Comparison of ENCODE assay signal across 9 mouse cellular contexts in the genomic region with DNA sequence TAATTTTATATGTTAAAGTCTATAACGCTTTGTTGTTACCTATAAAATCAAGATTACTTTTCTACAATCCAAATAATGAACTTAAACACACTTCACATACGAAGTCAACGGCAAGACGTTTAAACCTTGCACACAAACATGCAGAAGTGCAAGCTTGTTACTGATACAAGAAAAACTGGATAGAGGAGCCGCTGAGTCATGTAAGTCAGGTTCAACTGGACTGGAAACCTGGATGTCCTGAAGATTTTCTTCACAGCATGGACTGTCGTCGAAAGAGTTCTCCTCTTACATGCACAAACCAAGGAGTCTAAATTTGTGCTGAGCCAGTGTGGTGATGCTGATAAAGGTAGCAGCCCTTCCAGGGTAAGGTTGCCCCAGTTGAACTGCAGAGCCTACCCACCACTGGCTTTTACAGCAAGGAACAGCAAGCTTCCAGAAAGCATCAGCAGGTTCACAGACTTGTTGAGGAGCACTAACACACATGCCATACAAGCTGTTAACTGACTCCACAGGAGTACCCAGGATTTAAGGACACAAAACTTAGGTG. TPM values are rescaled to one million over a fixed set of nuclear protein-coding genes. Genes with fewer than 3 reads are reported as not detected.
DNase-seq lines count a peak whose midpoint lies in the region; ATAC-seq and TF ChIP-seq lines count a peak whose summit lies in the region.
"Had no signal": no experiment of that assay in that cellular context is flagged by ENCODE, and none has a peak within 500 bp of the region (broad histone marks: within the 10 kb centered on the region; RNA-seq: fewer than 3 reads in every experiment).

No protein-coding gene starts in this region.

- no peaks in the 10 kb centered on the region; the same call in 1 of the 2 replicates for H3K4me1 ChIP-seq in testis, adult 2 months (ENCODE audit: control insufficient read depth, insufficient read depth, low read length)
- peaks cover 6% of the 10 kb centered on the region; the same call in 1 of the 2 replicates for H3K4me1 ChIP-seq in stomach, embryonic 15.5 days

- TF ChIP-seq POLR2A in testis, adult 2 months (IDR thresholded peaks at IDR 0.05; ENCODE audit: control insufficient read depth, low read depth, low read length), result no peak

- H3K4me3 ChIP-seq in testis, adult 2 months (ENCODE audit: control insufficient read depth, low read depth, low read length), result peak overlapping the region; percentile 63
- H3K4me3 ChIP-seq in stomach, embryonic 15.5 days (replicated peaks), result no peak overlapping the region

- no peak for TF ChIP-seq CTCF in testis, adult 2 months (IDR thresholded peaks at IDR 0.05; ENCODE audit: control insufficient read depth, insufficient read depth, insufficient replicate concordance, low read depth, low read length)

- peaks cover 13% of the 10 kb centered on the region for H3K36me3 ChIP-seq in testis, adult 2 months (ENCODE audit: control insufficient read depth, insufficient read depth, low read length)
- H3K36me3 ChIP-seq in stomach, embryonic 15.5 days, result peaks cover 6% of the 10 kb centered on the region

- ATAC-seq in CD4-positive, CD25-positive, alpha-beta regulatory T cell, adult 4 months, result no peak
- no peak for ATAC-seq in stomach, embryonic 15.5 days (ENCODE audit: insufficient read depth, low FRiP score, low read depth)

- WGBS in stomach, embryonic 15.5 days, result 64% methylated on average over 7 of the region's 7 CpGs

- no peak overlapping the region for H3K9ac ChIP-seq in stomach, embryonic 15.5 days

- 0 out of 2 replicates have a peak overlapping the region, but pooled peaks have one; percentile 13 for H3K27ac ChIP-seq in testis, adult 2 months (ENCODE audit: control insufficient read depth, insufficient read depth, low read depth, low read length)
- no peak overlapping the region for H3K27ac ChIP-seq in stomach, embryonic 15.5 days

- peak overlapping the region; percentile 57 for H3K4me2 ChIP-seq in stomach, embryonic 15.5 days

- no peaks in the 10 kb centered on the region for H3K9me3 ChIP-seq in stomach, embryonic 15.5 days

- no peaks in the 10 kb centered on the region for H3K27me3 ChIP-seq in testis, adult 2 months (ENCODE audit: control insufficient read depth, insufficient read depth, low read length)
- no peaks in the 10 kb centered on the region for H3K27me3 ChIP-seq in stomach, embryonic 15.5 days (replicated peaks)

- peak; percentile 16 for DNase-seq in CD4-positive, CD25-positive, alpha-beta regulatory T cell, adult 2 months (ENCODE audit: low read depth, low spot score)
- no peak for DNase-seq in testis, postnatal 10 days (ENCODE audit: low spot score)
- DNase-seq in liver, result peak; percentile 35
- no peak for DNase-seq in frontal cortex, postnatal 14 days (ENCODE audit: low spot score in 2 of 2)
- DNase-seq in adrenal gland, postnatal 36 days, result no peak
- DNase-seq: cerebellum, postnatal 36 days had no signal

RNA-seq across cellular contexts. Expression of a gene that starts 3.4 kb away (rescaled TPM):
- polyA plus RNA-seq in CD4-positive, CD25-positive, alpha-beta regulatory T cell, adult 4 months (2017; shearing (Covaris generic)), result 10 to 100 TPM; 37.9 to 42.7 TPM
- 40.4 and 43.8 TPM in 2 replicates for polyA plus RNA-seq in testis, adult 2 months (2012; rRNA removed)
- 23.1 and 24.4 TPM in 2 replicates for polyA plus RNA-seq in stomach, embryonic 15.5 days (2015; fragmentation: Nextera tagmentation; extraction: Ambion mirVana)
- total RNA-seq in adrenal gland, postnatal 36 days (2021), result 10 to 100 TPM; 61.5 to 64.7 TPM

RNA-seq across cellular contexts. Expression of a gene that starts 29.4 kb away (rescaled TPM):
- polyA plus RNA-seq in CD4-positive, CD25-positive, alpha-beta regulatory T cell, adult 4 months (2017; shearing (Covaris generic)), result under 1 TPM in 1 of 2 experiments, not detected in 1; 0.16 TPM
- 125 and 140 TPM in 2 replicates for polyA plus RNA-seq in testis, adult 2 months (2012; rRNA removed)
- polyA plus RNA-seq in stomach, embryonic 15.5 days (2015; fragmentation: Nextera tagmentation; extraction: Ambion mirVana), result 5.0 and 5.8 TPM in 2 replicates
- total RNA-seq in adrenal gland, postnatal 36 days (2021), result 1 to 10 TPM; 8.1 to 9.0 TPM

Comparison
In these comparisons a context has a peak if more than half of its experiments do, and no peak if none do; other contexts are left out.
1. DNase-seq: peak in CD4-positive, CD25-positive, alpha-beta regulatory T cell, adult 2 months (single experiment) and liver (single experiment); none in testis, postnatal 10 days (single experiment), frontal cortex, postnatal 14 days (0 of 2) and adrenal gland, postnatal 36 days (0 of 2).
2. RNA of a gene that starts 29.4 kb away (polyA plus RNA-seq): 125 to 140 TPM in testis, adult 2 months; 5.0 to 5.8 TPM in stomach, embryonic 15.5 days and 0.16 TPM in CD4-positive, CD25-positive, alpha-beta regulatory T cell, adult 4 months; every median in the first group is over 10 times any median in the second.